Mouse (Mus musculus): ENCODE results near the gene Itgb1. TPM values are rescaled to one million over a fixed set of nuclear protein-coding genes. Genes with fewer than 3 reads are reported as not detected.

The Itgb1 gene
- polyA plus RNA-seq, 1 experiment from 2014 or later: 107 TPM

- DNase-seq (ENCODE audit: low spot score): no peak
Measured at GRCm38 (mm10) chr8:128681970-128682369, 3.5 kb upstream of the Itgb1 start.

GRCm38 (mm10) chr8:128684609-128685506 is 596 bp upstream of the Itgb1 start:
- no peak for DNase-seq (ENCODE audit: low spot score)

DNA sequence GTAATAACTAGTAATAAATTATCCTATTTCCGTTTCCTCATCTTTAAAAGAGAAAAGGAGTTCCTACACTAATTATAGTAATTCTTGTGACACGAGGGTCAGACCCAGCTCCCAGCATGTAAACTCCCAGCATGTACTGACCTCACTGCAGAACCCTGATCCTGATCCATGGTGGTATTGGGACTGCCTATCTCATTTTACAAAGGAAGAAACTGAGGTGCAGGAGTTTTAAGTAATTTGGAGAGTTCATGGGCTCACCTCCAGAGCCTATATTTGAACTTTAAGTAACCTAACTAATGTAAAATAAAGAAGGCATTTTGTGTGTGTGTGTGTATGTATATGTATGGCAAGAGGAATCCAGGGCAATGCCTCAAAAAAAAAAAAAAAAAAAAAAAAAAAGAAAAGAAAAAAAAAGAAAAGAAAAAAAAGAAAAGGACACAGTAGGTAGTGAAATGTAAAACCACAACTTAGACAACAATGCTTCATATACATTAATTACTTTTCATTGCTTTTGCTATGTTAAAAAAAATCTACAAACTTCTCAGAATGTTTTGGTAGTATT is 1.1 kb downstream of the Itgb1 start:
- no peak for DNase-seq (ENCODE audit: low spot score)

DNA sequence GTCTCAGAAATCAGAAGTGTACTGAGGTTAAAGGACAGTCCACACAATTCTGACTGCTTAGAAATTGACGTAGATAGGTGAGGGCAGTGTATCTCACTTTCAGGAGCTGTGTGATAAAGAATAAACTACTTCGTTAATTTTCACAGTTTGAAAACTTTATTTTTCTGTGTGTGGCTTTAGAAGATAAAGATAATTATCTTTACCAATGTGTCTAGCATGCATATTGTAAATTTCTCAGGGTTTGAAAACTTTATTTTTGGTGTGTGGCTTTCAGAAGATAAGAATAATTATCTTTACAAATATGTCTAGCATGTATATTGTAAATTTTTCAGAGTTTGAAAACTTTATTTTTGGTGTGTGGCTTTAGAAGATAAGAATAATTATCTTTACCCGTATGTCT is 3.2 kb downstream of the Itgb1 start:
- no peak for DNase-seq (ENCODE audit: low spot score)

GRCm38 (mm10) chr8:128690056-128690455 is 4.6 kb downstream of the Itgb1 start:
- no peak for DNase-seq (ENCODE audit: low spot score)

DNA sequence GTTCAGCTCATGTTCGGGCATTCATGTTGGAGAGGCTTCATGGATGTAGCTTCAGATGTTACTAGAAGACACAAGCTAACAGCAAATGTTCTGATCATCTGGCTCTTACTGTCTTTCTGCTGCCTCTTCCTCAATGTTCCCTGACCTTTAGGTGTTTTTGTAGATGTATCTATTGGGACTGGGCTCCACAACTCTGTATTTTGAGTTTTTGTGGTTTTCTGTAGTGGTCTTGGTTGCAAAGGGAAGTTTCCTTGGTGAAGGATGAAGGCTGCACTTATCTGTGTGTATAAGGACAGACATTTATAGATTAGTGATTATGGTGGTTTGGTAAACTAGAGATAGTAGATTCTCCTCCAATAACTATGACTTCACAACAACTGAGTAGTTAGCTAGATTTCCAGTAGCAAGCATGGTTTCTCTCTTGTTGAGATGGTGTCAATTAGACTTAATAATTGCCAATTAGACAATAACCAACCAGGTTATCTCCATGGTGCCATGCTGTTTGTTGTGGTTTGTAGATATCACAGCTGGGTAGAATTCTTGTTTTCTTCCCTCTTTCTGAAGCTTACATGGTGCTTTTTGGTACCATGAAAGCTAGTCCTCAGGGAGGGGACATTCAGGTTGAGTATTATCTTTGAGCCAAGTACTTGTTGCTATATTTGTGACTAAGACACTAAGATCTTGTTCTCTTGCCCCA is 11.4 kb downstream of the Itgb1 start:
- DNase-seq (ENCODE audit: low spot score): no peak

GRCm38 (mm10) chr8:128697945-128698344 is 12.5 kb downstream of the Itgb1 start:
- no peak for DNase-seq (ENCODE audit: low spot score)

- DNase-seq (ENCODE audit: low spot score): no peak
Measured at GRCm38 (mm10) chr8:128704376-128704775, 18.9 kb downstream of the Itgb1 start.

- DNase-seq (ENCODE audit: low spot score): no peak
Measured at GRCm38 (mm10) chr8:128704836-128705235, 19.4 kb downstream of the Itgb1 start.

- peak; percentile 84 for DNase-seq (ENCODE audit: low spot score)
Measured at GRCm38 (mm10) chr8:128709261-128709660, 23.8 kb downstream of the Itgb1 start.

DNA sequence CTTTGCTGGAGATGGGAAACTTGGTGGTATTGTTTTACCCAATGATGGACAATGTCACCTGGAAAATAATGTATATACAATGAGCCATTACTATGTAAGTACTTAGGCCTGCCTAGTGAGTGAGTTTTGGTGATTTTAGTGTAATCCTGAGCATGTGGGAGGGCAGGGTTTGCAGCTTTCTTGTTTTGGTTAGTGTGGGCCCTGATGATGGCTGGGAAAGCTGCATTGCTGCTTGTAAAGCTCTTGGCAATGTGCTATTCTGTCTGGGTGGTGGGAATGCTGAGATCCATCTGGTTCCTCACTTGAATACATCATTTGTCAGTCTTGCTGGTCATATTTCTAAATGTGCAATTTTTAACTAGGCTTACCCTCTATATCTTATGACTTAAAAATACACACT is 30.7 kb downstream of the Itgb1 start:
- no peak for DNase-seq (ENCODE audit: low spot score)

DNA sequence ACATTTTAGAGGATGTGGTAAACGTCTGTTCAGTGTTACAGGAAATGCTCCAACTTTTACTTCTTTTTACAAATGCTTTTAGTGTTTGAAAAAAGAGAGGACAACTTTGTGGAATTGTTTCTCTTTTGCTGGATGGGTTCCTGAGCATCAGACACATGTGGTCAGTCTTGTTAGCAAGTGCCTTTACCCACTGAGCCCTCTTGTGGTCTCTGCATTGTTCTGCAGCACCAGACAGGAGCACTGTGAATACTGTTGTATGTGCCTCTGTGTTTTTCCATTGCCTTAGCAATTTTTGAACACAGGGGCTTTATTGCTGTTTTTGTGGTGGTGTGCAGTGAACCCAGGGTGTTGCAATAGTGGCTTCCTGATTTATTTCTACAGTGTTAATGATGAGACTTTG is 39.4 kb downstream of the Itgb1 start:
- peak; percentile 14 for DNase-seq (ENCODE audit: low spot score)

DNA sequence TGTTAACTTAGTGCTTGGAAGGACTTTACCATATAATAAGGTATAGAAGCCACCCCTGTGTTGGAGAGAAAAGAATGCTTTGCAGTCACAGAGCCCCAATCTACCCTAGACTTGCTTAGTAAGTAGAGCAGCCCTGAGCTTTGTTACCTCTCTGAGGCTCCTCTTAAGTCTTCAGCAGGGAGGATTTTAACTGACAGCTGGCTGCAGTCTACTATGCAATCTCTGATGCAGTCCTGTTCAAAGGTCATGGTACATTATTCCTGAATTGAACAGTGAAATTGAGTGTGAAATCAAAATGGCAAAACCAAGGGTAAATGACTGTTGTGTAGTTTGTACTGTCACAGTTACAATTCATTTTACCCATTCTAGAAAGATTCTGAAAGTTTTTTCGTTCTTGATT is 41.8 kb downstream of the Itgb1 start:
- no peak for DNase-seq (ENCODE audit: low spot score)

DNA sequence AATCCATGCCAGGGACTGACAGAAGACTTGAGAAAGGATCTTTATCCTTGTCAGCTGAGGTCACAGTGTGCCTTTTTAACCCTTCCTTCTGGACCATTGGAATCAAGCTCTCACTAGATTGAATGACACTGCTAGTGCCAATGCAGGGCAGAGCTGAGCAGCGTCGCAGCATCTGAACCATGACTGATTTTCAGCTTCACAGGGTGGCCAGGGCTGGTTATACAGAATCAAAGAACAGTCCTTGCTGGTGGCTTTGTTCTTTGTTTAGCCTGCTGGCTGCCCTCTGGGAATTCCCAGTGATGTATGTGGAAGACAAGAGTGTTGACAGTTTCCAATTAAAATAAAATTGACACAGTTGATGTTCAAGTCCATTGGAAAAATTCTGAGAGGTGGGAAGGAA is 46.8 kb downstream of the Itgb1 start:
- no peak for DNase-seq (ENCODE audit: low spot score)

DNA sequence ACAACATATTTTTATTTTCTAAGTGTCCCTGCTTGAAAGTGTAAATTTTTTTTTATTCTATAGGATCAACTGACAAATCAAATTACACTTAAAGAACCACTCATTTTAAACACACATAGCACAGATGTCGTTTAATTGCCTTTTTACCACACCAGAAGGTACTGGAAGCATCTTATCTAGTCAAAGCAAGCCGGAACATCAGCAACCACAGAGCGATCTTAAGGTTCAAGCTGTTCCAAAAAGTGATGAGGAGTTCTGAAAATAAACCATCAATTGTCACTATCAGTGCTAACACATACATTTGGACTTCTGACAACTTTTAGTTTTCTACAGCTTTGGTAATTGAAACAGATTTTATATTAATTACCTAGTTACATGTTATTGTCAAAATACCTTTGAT is 48.7 kb downstream of the Itgb1 start:
- no peak for DNase-seq (ENCODE audit: low spot score)

GRCm38 (mm10) chr8:128735692-128736091 is 50.2 kb downstream of the Itgb1 start:
- DNase-seq (ENCODE audit: low spot score): no peak

Other genes with a start within 250 kb of the Itgb1 start
- not detected in 2 replicates for gene Gm3952, start 113.0 kb downstream of the Itgb1 start, polyA plus RNA-seq (2015; fragmentation: Nextera tagmentation; extraction: Ambion mirVana)

Measured in thymus, postnatal 0 days (tissue).